Mouse (Mus musculus) limb, embryonic 12.5 days (tissue): Measurements from ENCODE around the gene Plekhm2. TPM values are rescaled to one million over a fixed set of nuclear protein-coding genes. Genes with fewer than 3 reads are reported as not detected.

Experiments
- ATAC-seq: fragments of 200-750 bp; cut with Nextera tagmentation; 2 replicates; pipeline ENCODE4 v1.8.0; 2017; ENCODE audit warnings: low read depth, moderate TSS enrichment; ENCODE audit not compliant: insufficient number of reproducible peaks, insufficient read depth, low FRiP score, low TSS enrichment
- H3K27ac ChIP-seq: fragments of 300-500 bp; sonication (generic); 2 replicates; pipeline ENCODE4 v1.5.1; 2016; ENCODE audit warnings: mild to moderate bottlenecking, moderate library complexity
- H3K27me3 ChIP-seq: fragments of 300-500 bp; sonication (generic); 2 replicates; pipeline ENCODE4 v1.6.1; 2016; ENCODE audit warnings: mild to moderate bottlenecking, moderate library complexity
- H3K36me3 ChIP-seq: fragments of 300-500 bp; sonication (generic); 2 replicates; pipeline ENCODE4 v1.6.1; 2016; ENCODE audit warnings: mild to moderate bottlenecking, moderate library complexity
- H3K4me1 ChIP-seq: fragments of 300-500 bp; sonication (generic); replicated peaks from 2 replicates; pipeline ENCODE4 v1.6.1; 2016
- H3K4me2 ChIP-seq: fragments of 300-500 bp; sonication (generic); 2 replicates; pipeline ENCODE4 v1.6.1; 2016; ENCODE audit warnings: mild to moderate bottlenecking, moderate library complexity
- H3K4me3 ChIP-seq: fragments of 300-500 bp; sonication (generic); replicated peaks from 2 replicates; pipeline ENCODE4 v1.5.1; 2016; ENCODE audit warnings: mild to moderate bottlenecking
- H3K9ac ChIP-seq: fragments of 300-500 bp; sonication (generic); replicated peaks from 2 replicates; pipeline ENCODE4 v1.6.1; 2016; ENCODE audit warnings: mild to moderate bottlenecking, moderate library complexity
- H3K9me3 ChIP-seq: fragments of 300-500 bp; sonication (generic); 2 replicates; pipeline ENCODE4 v1.6.1; 2016; ENCODE audit warnings: mild to moderate bottlenecking, moderate library complexity
- WGBS: fragments of 180-500 bp; shearing (Covaris S2); methylation state at CpG from one replicate; pipeline ENCODE4 v1.1.7; 2016; 5-methylcytosine and 5-hydroxymethylcytosine counted together
- polyA plus RNA-seq: library from polyadenylated mRNA; unstranded; fragments of >200 nt; fragmentation: Nextera tagmentation; extraction: Ambion mirVana; gene quantifications from 2 replicates; pipeline ENCODE4 v1.2.1, GENCODE M21; 2016

The Plekhm2 gene
- polyA plus RNA-seq, 1 experiment from 2014 or later = 7.4 TPM

- Histone ChIP-seq H3K4me3 (no peak overlapping the region), H3K9me3 (no peaks in the 10 kb centered on the region), H3K4me2 (no peak overlapping the region), H3K36me3 (peaks cover 86% of the 10 kb centered on the region), H3K9ac (no peak overlapping the region), H3K27me3 (no peaks in the 10 kb centered on the region), H3K4me1 (no peaks in the 10 kb centered on the region), H3K27ac (no peak overlapping the region)
- WGBS = 91% methylated on average over 8 of the region's 8 CpGs
- no peak for ATAC-seq
Observed at GRCm38 (mm10) chr4:141583919-141584318, 80.8 kb downstream of the Plekhm2 start.

- Histone ChIP-seq H3K27me3 (no peaks in the 10 kb centered on the region), H3K4me3 (no peak overlapping the region), H3K9me3 (no peaks in the 10 kb centered on the region), H3K4me2 (no peak overlapping the region), H3K36me3 (peaks cover 90% of the 10 kb centered on the region), H3K4me1 (no peaks in the 10 kb centered on the region), H3K27ac (no peak overlapping the region), H3K9ac (no peak overlapping the region)
- ATAC-seq = no peak
- WGBS = 93% methylated on average over 13 of the region's 13 CpGs
Observed at GRCm38 (mm10) chr4:141581051-141581450, 83.6 kb downstream of the Plekhm2 start.

GRCm38 (mm10) chr4:141578833-141579232, 85.9 kb downstream of the Plekhm2 start:
- Histone ChIP-seq H3K9ac (no peak overlapping the region), H3K27me3 (no peaks in the 10 kb centered on the region), H3K4me2 (no peak overlapping the region), H3K36me3 (peaks cover 72% of the 10 kb centered on the region), H3K27ac (no peak overlapping the region), H3K4me1 (no peaks in the 10 kb centered on the region; the same call in 1 of the 2 replicates), H3K4me3 (no peak overlapping the region), H3K9me3 (no peaks in the 10 kb centered on the region)
- WGBS = 81% methylated on average over 3 of the region's 3 CpGs
- no peak for ATAC-seq

GRCm38 (mm10) chr4:141576877-141577276, 87.8 kb downstream of the Plekhm2 start:
- no peaks in the 10 kb centered on the region for H3K9me3 ChIP-seq
- H3K27ac ChIP-seq = no peak overlapping the region
- H3K9ac ChIP-seq = no peak overlapping the region
- no peaks in the 10 kb centered on the region for H3K27me3 ChIP-seq
- H3K4me1 ChIP-seq = peaks cover 9% of the 10 kb centered on the region
- H3K36me3 ChIP-seq = peaks cover 55% of the 10 kb centered on the region
- H3K4me3 ChIP-seq = no peak overlapping the region
- ATAC-seq = no peak
- 94% methylated on average over 7 of the region's 7 CpGs for WGBS
- H3K4me2 ChIP-seq = no peak overlapping the region

- 81% methylated on average over 11 of the region's 11 CpGs for WGBS
- no peaks in the 10 kb centered on the region for H3K9me3 ChIP-seq
- H3K4me2 ChIP-seq = no peak overlapping the region
- H3K4me1 ChIP-seq = peaks cover 9% of the 10 kb centered on the region
- H3K27ac ChIP-seq = no peak overlapping the region
- ATAC-seq = no peak
- H3K36me3 ChIP-seq = peaks cover 54% of the 10 kb centered on the region
- no peak overlapping the region for H3K9ac ChIP-seq
- no peak overlapping the region for H3K4me3 ChIP-seq
- H3K27me3 ChIP-seq = no peaks in the 10 kb centered on the region
Observed at GRCm38 (mm10) chr4:141576404-141576803, 88.3 kb downstream of the Plekhm2 start.

Other genes with a start within 250 kb of the Plekhm2 start
- gene Clcnkb, start 248.9 kb downstream of the Plekhm2 start, polyA plus RNA-seq = not detected in 2 replicates
- gene Hspb7, start 244.1 kb downstream of the Plekhm2 start, polyA plus RNA-seq = 0.08 TPM in 1 of 2 replicates, not detected in the other
- not detected in 2 replicates for gene Srarp, start 228.8 kb downstream of the Plekhm2 start, polyA plus RNA-seq
- gene Zbtb17, start 220.2 kb downstream of the Plekhm2 start, polyA plus RNA-seq = 59.0 and 61.1 TPM in 2 replicates
- gene Spen, start 126.3 kb downstream of the Plekhm2 start, polyA plus RNA-seq = 14.1 and 16.6 TPM in 2 replicates
- 65.4 and 78.9 TPM in 2 replicates for gene Fblim1, start 58.8 kb downstream of the Plekhm2 start, polyA plus RNA-seq
- gene Tmem82, start 46.3 kb downstream of the Plekhm2 start, polyA plus RNA-seq = 0.80 and 0.87 TPM in 2 replicates
- not detected in 2 replicates for gene Slc25a34, start 41.1 kb downstream of the Plekhm2 start, polyA plus RNA-seq
- gene Rsc1a1, start 20.7 kb upstream of the Plekhm2 start, polyA plus RNA-seq = 1.8 TPM in 1 of 2 replicates, not detected in the other
- 31.1 and 32.2 TPM in 2 replicates for gene Ddi2, start 58.5 kb upstream of the Plekhm2 start, polyA plus RNA-seq
- not detected in 2 replicates for gene Agmat, start 81.8 kb upstream of the Plekhm2 start, polyA plus RNA-seq
- gene Dnajc16, start 126.0 kb upstream of the Plekhm2 start, polyA plus RNA-seq = 3.4 and 4.0 TPM in 2 replicates
- 18.7 and 22.6 TPM in 2 replicates for gene Casp9, start 128.7 kb upstream of the Plekhm2 start, polyA plus RNA-seq
- not detected in 2 replicates for gene Cela2a, start 161.3 kb upstream of the Plekhm2 start, polyA plus RNA-seq
- not detected in 2 replicates for gene Ctrc, start 181.5 kb upstream of the Plekhm2 start, polyA plus RNA-seq
- 48.4 and 48.7 TPM in 2 replicates for gene Efhd2, start 210.0 kb upstream of the Plekhm2 start, polyA plus RNA-seq